Mouse (Mus musculus) Patski (cell line): ENCODE results near the gene Peak1. TPM values are rescaled to one million over a fixed set of nuclear protein-coding genes. Genes with fewer than 3 reads are reported as not detected.

Experiments
- ATAC-seq: fragments of 100-300 bp; one replicate; pipeline ENCODE4 v1.8.0; 2021
- CTCF ChIA-PET: fragments of 350-600 bp; sonication (Branson Sonifier 250); formaldehyde crosslinking; loops from one replicate; lab custom pipeline; 2022; ENCODE audit warnings: inconsistent platforms; lab: Charles Lee
- POLR2A ChIA-PET: fragments of 350-600 bp; sonication (Branson Sonifier 250); formaldehyde crosslinking; loops from one replicate; lab custom pipeline; 2022; ENCODE audit warnings: antibody characterized with exemption, inconsistent platforms; lab: Charles Lee
- DNase-seq: peaks from one replicate; pipeline ENCODE4 v3.0.0-alpha.2; 2011; ENCODE audit warnings: low read depth, low spot score
- H3K27me3 ChIP-seq: fragments of 371-371 bp; one replicate; pipeline ENCODE4 v1.5.1; 2021
- CTCF ChIP-seq: fragments of 100-300 bp; IDR thresholded peaks from one replicate; pipeline ENCODE4 v1.5.1; 2021
- in situ Hi-C: fragments of 300-500 bp; cut with MboI; formaldehyde crosslinking; loops from 3 replicates; pipeline ENCODE4 v1.11.1; 2018; ENCODE audit warnings: low pct_unique_long_range_greater_than_20kb, mixed read lengths
- polyA plus RNA-seq: library from polyadenylated mRNA; unstranded; gene quantifications from one replicate; pipeline ENCODE4 v1.2.3, GENCODE M21; 2021

Peak1 gene
- polyA plus RNA-seq, 1 experiment from 2014 or later, result 26.1 TPM

DNA sequence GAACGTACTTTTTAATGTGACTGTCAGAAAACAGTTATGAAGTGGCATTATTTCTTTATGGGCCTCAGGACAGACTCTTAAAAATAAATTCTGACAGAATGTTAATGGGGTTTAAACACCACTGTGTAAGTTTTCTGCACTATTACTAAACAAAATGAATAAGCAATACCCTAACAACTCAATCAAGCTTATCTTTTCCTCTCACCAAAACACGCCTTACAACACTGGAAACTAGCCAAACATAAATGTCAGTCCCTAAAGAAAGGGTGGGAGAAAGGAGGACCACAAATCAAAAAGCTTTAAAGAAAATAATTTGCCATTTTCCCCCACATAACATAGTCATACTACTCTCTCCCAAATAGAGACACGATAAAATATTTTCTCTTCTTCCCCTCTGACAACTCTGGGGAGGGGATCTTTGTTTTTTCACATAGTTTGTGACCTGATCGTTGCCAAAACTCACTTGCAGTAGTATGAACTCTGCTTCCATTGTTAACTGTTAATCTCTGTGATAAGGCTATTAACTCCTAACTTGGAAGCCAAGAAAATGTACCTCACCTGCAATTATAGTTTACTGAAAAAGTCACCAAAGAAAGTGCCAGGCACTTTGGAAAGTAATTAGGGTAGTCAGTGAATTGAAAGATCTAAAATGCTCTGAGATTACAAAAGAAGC is 1.8 kb downstream of the Peak1 start:
- CTCF ChIA-PET, result interaction anchor here (1.4 to 2.1 kb wide), 2 partner anchors 10 to 202 kb away, joined by 4 to 10 read pairs; no protein-coding TSS in a partner anchor
- TF ChIP-seq CTCF, result no peak
- H3K27me3 ChIP-seq, result no peaks in the 10 kb centered on the region
- POLR2A ChIA-PET, result interaction anchor here (0.6 kb wide), 1 partner anchor 101 kb away, joined by 3 read pairs; no protein-coding TSS in a partner anchor
- no peak for DNase-seq
- in situ Hi-C loops, result loop anchor here (5.0 kb wide), 2 partner anchors 136 to 204 kb away; no protein-coding TSS in a partner anchor
- ATAC-seq, result no peak

DNA sequence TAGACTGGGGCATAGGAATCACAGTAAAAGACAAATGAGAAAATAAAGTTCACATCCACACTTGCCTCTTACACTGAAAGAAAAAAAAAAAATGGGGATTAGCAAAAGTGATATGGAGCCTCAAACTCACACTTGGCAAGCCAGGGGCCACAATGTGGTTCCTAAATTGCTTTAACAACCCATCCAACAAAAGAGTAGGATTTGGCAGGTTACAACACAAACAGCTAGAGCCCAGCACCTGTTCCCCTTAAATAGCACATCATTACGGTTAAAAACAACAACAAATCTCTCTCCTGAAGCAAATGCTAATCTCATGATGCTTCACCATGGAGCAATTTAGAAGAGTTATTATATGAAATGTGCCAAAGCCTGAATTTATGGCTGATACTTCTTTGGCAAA is 2.5 kb downstream of the Peak1 start:
- DNase-seq (no peak), ATAC-seq (no peak)
- no peak for TF ChIP-seq CTCF
- ChIA-PET POLR2A (no interaction called here), CTCF (interaction anchor here (1.4 to 2.1 kb wide), 2 partner anchors 9 to 202 kb away, joined by 4 to 10 read pairs; no protein-coding TSS in a partner anchor)
- no peaks in the 10 kb centered on the region for H3K27me3 ChIP-seq
- in situ Hi-C loops, result loop anchor here (5.0 kb wide), 2 partner anchors 137 to 203 kb away; no protein-coding TSS in a partner anchor

DNA sequence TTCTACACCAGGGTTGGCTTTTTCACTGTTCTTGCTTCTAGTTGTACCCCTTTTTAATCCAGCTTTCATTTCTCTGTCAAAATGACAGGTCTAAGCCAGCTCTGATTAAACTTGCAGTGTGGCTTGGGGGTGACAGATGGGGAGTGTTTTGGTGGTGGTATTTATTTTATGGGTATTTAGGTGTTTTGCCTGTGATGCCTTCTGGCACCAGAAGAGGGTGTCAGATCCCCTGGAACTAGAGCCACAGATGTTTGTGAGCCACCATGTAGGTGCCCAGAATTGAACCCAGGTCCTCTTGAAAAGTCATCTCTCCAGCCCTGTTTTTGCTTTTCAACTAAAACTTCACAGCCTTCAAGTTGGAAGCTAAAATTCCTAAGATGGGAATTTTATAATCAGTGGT is 3.5 kb downstream of the Peak1 start:
- TF ChIP-seq CTCF, result peak; percentile 47
- ChIA-PET CTCF (interaction anchor here (1.2 to 2.1 kb wide), 4 partner anchors 18 to 200 kb away, joined by 3 to 10 read pairs (median 3); no protein-coding TSS in a partner anchor), POLR2A (interaction anchor here (0.5 kb wide), 1 partner anchor 1520 kb away, joined by 3 read pairs; no protein-coding TSS in a partner anchor)
- DNase-seq (no peak), ATAC-seq (no peak)
- H3K27me3 ChIP-seq, result no peaks in the 10 kb centered on the region
- in situ Hi-C loops, result loop anchor here (5.0 kb wide), 1 partner anchor 142 kb away; no protein-coding TSS in a partner anchor

DNA sequence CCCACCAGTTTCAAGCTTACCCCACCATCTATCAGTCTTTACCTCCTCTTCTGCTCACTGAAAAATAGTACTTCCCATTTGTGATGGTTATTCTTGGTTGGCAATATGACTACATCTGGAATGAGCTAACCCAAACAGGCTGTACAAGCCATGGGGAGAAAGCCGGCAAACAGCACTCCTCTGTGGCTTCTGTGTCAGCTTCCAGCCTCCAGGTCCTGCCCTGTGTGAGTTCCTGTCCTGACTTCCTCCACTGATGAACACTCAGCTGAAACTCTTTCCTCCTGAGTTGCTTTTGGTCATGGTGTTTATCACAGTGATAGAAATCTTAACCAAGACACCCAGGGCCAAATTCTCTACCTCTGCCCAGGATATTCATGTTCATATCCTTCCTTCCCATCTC is 5.2 kb downstream of the Peak1 start:
- in situ Hi-C loops, result loop anchor here (5.0 kb wide), 1 partner anchor 140 kb away; no protein-coding TSS in a partner anchor
- POLR2A ChIA-PET, result interaction anchor here (0.6 kb wide), 1 partner anchor 82 kb away, joined by 5 read pairs; no protein-coding TSS in a partner anchor
- DNase-seq (no peak), ATAC-seq (no peak)
- TF ChIP-seq CTCF, result no peak
- CTCF ChIA-PET, result interaction anchor here (1.5 kb wide), 1 partner anchor 16 kb away, joined by 3 read pairs; no protein-coding TSS in a partner anchor
- no peaks in the 10 kb centered on the region for H3K27me3 ChIP-seq

DNA sequence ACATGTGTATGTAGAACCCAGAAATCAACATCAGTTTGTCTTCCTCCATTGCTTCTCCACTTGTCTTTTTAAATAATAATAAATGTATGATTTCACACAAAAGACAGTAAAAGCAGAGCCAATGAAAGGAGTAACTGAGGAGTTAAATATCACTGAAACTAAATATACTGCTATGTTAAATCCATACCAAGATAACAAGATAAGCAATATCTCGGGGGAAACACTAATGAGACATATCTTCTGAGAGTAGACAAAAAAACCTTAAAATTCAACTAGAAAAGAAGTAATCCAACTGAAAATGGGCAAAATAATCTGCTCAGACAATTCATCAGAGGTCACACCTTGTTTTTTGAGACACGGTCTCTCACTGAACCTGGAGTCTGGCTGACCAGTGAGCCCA is 7.9 kb downstream of the Peak1 start:
- in situ Hi-C loops, result loop anchor here (5.0 kb wide), 1 partner anchor 138 kb away; no protein-coding TSS in a partner anchor
- no peaks in the 10 kb centered on the region for H3K27me3 ChIP-seq
- TF ChIP-seq CTCF, result no peak
- CTCF ChIA-PET, result interaction anchor here (0.9 to 1.2 kb wide), 2 partner anchors 13 to 47 kb away, joined by 3 read pairs; no protein-coding TSS in a partner anchor
- no peak for DNase-seq
- ATAC-seq, result no peak
- POLR2A ChIA-PET, result no interaction called here

DNA sequence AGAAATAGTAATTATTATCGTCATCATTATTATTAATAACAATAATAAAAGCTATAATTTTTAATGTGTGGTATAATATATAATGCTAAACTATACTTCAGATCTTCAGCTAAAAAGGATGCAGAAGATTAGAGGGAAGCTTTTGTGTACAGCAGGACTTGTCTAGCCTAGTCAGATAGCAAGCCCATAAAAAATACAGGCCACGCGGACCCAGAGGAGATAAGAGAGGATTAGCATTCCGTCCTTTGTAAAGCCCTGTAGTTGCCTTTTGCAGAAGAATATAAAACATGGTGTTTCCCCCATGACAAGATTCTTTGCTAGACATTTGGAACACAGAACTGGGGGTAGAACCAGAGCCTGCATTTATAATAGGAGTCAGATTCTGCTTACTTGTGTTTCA is 13.2 kb downstream of the Peak1 start:
- CTCF ChIA-PET, result interaction anchor here (0.8 to 1.8 kb wide), 2 partner anchors 10 to 18 kb away, joined by 3 to 5 read pairs; no protein-coding TSS in a partner anchor
- in situ Hi-C loops, result no loop called here
- no peaks in the 10 kb centered on the region for H3K27me3 ChIP-seq
- TF ChIP-seq CTCF, result no peak
- DNase-seq (no peak), ATAC-seq (no peak)
- POLR2A ChIA-PET, result no interaction called here

DNA sequence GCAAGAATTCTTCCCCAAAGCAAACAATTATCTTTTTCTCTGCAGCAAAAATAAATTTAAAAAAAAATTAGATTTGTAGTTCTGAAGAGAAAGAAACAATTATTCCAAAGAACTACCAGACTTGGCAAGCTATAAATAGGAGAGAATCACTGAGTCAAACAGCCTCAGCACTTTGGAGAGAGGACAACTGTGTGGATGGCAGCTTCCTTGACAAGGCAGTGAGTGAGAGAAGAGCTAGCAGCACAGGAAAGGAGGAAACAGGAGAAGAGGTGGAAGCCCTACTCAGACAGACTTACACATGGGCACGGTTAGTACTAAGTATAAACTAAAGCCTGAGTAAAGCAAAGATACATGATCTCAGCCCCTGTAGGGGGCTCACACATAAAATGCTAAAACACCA is 21.6 kb downstream of the Peak1 start:
- DNase-seq, result no peak
- no peak for TF ChIP-seq CTCF
- POLR2A ChIA-PET, result interaction anchor here (0.7 kb wide), 1 partner anchor 20 kb away, joined by 3 read pairs; no protein-coding TSS in a partner anchor
- H3K27me3 ChIP-seq, result no peaks in the 10 kb centered on the region
- CTCF ChIA-PET, result interaction anchor here (0.8 to 1.0 kb wide), 4 partner anchors 14 to 75 kb away, joined by 3 read pairs; no protein-coding TSS in a partner anchor
- in situ Hi-C loops, result no loop called here
- no peak for ATAC-seq

DNA sequence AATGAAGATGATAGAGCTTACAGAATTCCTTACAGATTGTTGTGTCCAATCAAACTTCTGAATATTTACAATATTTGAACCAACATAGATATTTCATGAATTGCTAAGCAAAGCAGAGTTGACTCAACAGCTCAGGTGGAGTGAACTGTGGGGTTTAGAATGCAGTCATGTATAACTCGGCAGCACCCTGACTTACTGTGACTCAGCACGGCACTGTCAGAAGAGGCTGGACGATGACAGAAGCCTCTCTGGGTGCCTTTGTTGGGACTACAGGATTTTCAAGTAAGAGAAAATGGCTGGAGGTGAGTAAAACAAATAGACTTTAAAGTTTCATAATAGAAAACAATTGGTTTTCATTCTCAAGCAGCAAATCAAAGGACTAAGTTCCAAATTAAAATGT is 25.0 kb downstream of the Peak1 start:
- peak; percentile 27 for DNase-seq

DNA sequence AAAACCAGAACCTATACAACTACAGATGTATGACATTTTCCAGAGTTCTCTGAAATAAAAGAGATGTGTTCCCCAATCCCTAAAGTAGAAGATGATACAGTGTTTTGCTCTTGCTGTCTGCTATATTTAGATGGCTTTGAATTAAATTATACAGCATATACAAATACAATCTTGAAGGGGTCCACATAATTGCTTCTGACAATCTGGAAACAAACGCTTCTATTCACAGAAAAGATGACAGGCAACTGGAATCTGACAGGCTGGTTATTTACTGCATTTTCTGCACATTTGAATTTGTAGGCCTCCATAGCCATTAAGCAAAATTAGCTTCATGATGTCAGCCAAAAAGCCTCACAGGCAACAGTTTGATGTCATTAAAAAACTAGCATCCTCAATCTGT is 35.1 kb downstream of the Peak1 start:
- TF ChIP-seq CTCF, result no peak
- in situ Hi-C loops, result no loop called here
- H3K27me3 ChIP-seq, result no peaks in the 10 kb centered on the region
- ChIA-PET CTCF (no interaction called here), POLR2A (no interaction called here)
- DNase-seq (no peak), ATAC-seq (no peak)

More for the DNA sequence above, 25.0 kb downstream of the Peak1 start:
- CTCF ChIA-PET, result interaction anchor here (1.1 to 1.5 kb wide), 3 partner anchors 12 to 21 kb away, joined by 3 read pairs; no protein-coding TSS in a partner anchor
- in situ Hi-C loops, result no loop called here
- POLR2A ChIA-PET, result no interaction called here
- no peaks in the 10 kb centered on the region for H3K27me3 ChIP-seq
- peak; percentile 67 for ATAC-seq
- no peak for TF ChIP-seq CTCF

DNA sequence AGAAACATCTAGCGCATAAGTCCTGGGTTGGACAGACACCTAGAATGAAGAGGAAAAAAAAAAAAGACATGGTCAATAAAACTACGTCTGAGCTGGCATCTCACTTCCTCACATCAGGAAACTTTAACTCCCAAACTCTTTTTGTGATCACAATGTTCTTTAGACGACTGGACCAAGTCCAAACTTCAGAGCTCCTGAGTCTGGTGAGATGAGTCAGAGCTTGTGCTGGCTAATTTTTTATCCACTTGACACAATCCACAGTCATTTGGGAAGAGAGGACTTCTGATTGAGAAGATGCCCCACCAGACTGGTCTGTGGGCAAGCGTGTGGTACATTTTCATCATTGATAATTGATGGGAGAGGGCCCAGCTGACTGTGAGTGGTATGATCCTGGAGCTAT is 43.5 kb downstream of the Peak1 start:
- ChIA-PET POLR2A (no interaction called here), CTCF (interaction anchor here (1.0 to 1.3 kb wide), 3 partner anchors 14 to 18 kb away, joined by 3 to 4 read pairs (median 3); no protein-coding TSS in a partner anchor)
- in situ Hi-C loops, result no loop called here
- no peaks in the 10 kb centered on the region for H3K27me3 ChIP-seq
- DNase-seq, result peak; percentile 48
- TF ChIP-seq CTCF, result no peak
- no peak for ATAC-seq
